Mouse (Mus musculus) heart, postnatal 0 days (tissue): ENCODE data around the gene Nol8. TPM values are rescaled to one million over a fixed set of nuclear protein-coding genes. Genes with fewer than 3 reads are reported as not detected.

Source experiments
- ATAC-seq: fragments of 200-750 bp; cut with Nextera tagmentation; 2 replicates; pipeline ENCODE4 v1.8.0; 2017; ENCODE audit warnings: low read depth, moderate number of reproducible peaks, moderate library complexity; ENCODE audit not compliant: insufficient read depth
- DNase-seq: peaks from one replicate; pipeline ENCODE4 v3.0.0-alpha.2; 2016; ENCODE audit warnings: low spot score
- H3K27ac ChIP-seq: fragments of 300-500 bp; sonication (generic); 2 replicates; pipeline ENCODE4 v1.5.1; 2014; ENCODE audit warnings: low read depth, mild to moderate bottlenecking
- H3K27me3 ChIP-seq: fragments of 300-500 bp; sonication (generic); 2 replicates; pipeline ENCODE4 v1.6.1; 2014; ENCODE audit warnings: low read length, mixed read lengths; ENCODE audit not compliant: control insufficient read depth, insufficient read depth
- H3K36me3 ChIP-seq: fragments of 300-500 bp; sonication (generic); replicated peaks from 2 replicates; pipeline ENCODE4 v1.6.1; 2014; ENCODE audit warnings: low read length, mixed read lengths; ENCODE audit not compliant: control insufficient read depth, insufficient read depth
- H3K4me1 ChIP-seq: fragments of 300-500 bp; sonication (generic); 2 replicates; pipeline ENCODE4 v1.6.1; 2014; ENCODE audit warnings: antibody characterized with exemption; ENCODE audit not compliant: control insufficient read depth, insufficient read depth
- H3K4me2 ChIP-seq: fragments of 300-500 bp; sonication (generic); 2 replicates; pipeline ENCODE4 v1.6.1; 2014; ENCODE audit warnings: low read depth, mild to moderate bottlenecking, low read length, moderate library complexity
- H3K4me3 ChIP-seq: fragments of 300-500 bp; sonication (generic); 2 replicates; pipeline ENCODE4 v1.5.1; 2014; ENCODE audit warnings: low read depth, low read length
- H3K9ac ChIP-seq: fragments of 300-500 bp; sonication (generic); replicated peaks from 2 replicates; pipeline ENCODE4 v1.6.1; 2014; ENCODE audit warnings: low read depth, low read length, mixed read lengths
- H3K9me3 ChIP-seq: fragments of 300-500 bp; sonication (generic); replicated peaks from 2 replicates; pipeline ENCODE4 v1.6.1; 2016; ENCODE audit warnings: low read length; ENCODE audit not compliant: control insufficient read depth
- CTCF ChIP-seq: IDR thresholded peaks from 2 replicates; pipeline ENCODE4 v1.5.1; 2016; ENCODE audit warnings: antibody characterized with exemption, control low read depth, low read depth
- EP300 ChIP-seq: IDR thresholded peaks from 2 replicates; pipeline ENCODE4 v1.6.1; 2016; ENCODE audit warnings: antibody characterized with exemption, low read depth
- WGBS: fragments of 180-500 bp; shearing (Covaris S2); extraction: QIAGEN DNeasy Blood & Tissue Kit; methylation state at CpG from one replicate; pipeline ENCODE4 v1.1.7; 2014; 5-methylcytosine and 5-hydroxymethylcytosine counted together
- polyA plus RNA-seq: library from polyadenylated mRNA; unstranded; fragments of >200 nt; fragmentation: Nextera tagmentation; extraction: Ambion mirVana; gene quantifications from 2 replicates; pipeline ENCODE4 v1.2.1, GENCODE M21; 2015
- total RNA-seq: library from RNA; depleted of rRNA; stranded (reverse); fragments of >200 nt; gene quantifications from 2 replicates; pipeline ENCODE4 v1.2.3, GENCODE M21; 2014; ENCODE audit warnings: low replicate concordance

Nol8 gene
- total and polyA plus RNA-seq, 2 experiments from 2014 or later: 6.0 to 10.9 TPM

GRCm38 (mm10) chr13:49653180-49653541 lies 283 bp downstream of the Nol8 start:
- H3K4me3 ChIP-seq: peak overlapping the region; percentile 69
- H3K9me3 ChIP-seq: no peaks in the 10 kb centered on the region
- H3K36me3 ChIP-seq: peaks cover 14% of the 10 kb centered on the region
- ATAC-seq: peak; percentile 79
- peaks cover 14% of the 10 kb centered on the region for H3K4me1 ChIP-seq
- H3K27me3 ChIP-seq: no peaks in the 10 kb centered on the region
- DNase-seq: no peak
- H3K4me2 ChIP-seq: peak overlapping the region; percentile 74
- H3K9ac ChIP-seq: peak overlapping the region; percentile 44
- peak overlapping the region; percentile 77 for H3K27ac ChIP-seq
- WGBS: under 1% methylated on average over 16 of the region's 16 CpGs
- TF ChIP-seq EP300: peak; percentile 73; the same call in 1 of the 2 replicates
- TF ChIP-seq CTCF: no peak

- ATAC-seq: no peak
- H3K9ac ChIP-seq: no peak overlapping the region
Observed at GRCm38 (mm10) chr13:49677793-49678192, 24.9 kb downstream of the Nol8 start.

GRCm38 (mm10) chr13:49681351-49682232 lies 28.7 kb downstream of the Nol8 start, which contains the start of gene Iars:
TSS of gene Iars (plus strand) at chr13:49682100.
- TF ChIP-seq EP300: peak; percentile 74; the same call in 1 of the 2 replicates
- TF ChIP-seq CTCF: no peak
- 4% methylated on average over 26 of the region's 26 CpGs for WGBS
- Histone ChIP-seq H3K4me2 (peak within 1 kb of the TSS; percentile 72), H3K27ac (peak within 1 kb of the TSS; percentile 73), H3K27me3 (no peaks in the 10 kb centered on the region), H3K4me3 (peak within 1 kb of the TSS; percentile 81), H3K9me3 (no peaks in the 10 kb centered on the region), H3K9ac (peak within 1 kb of the TSS; percentile 76), H3K4me1 (peaks cover 16% of the 10 kb centered on the region; the same call in 1 of the 2 replicates), H3K36me3 (peaks cover 16% of the 10 kb centered on the region)
- ATAC-seq (peak; percentile 100), DNase-seq (peak; percentile 94)

More at GRCm38 (mm10) chr13:49677793-49678192, 24.9 kb downstream of the Nol8 start:
- Histone ChIP-seq H3K4me1 (peaks cover 8% of the 10 kb centered on the region; the same call in 1 of the 2 replicates), H3K27ac (no peak overlapping the region), H3K27me3 (no peaks in the 10 kb centered on the region), H3K4me2 (no peak overlapping the region), H3K9me3 (no peaks in the 10 kb centered on the region), H3K36me3 (peaks cover 49% of the 10 kb centered on the region), H3K4me3 (no peak overlapping the region)
- TF ChIP-seq EP300 (no peak), CTCF (no peak)
- 81% methylated on average over 2 of the region's 2 CpGs for WGBS
- no peak for DNase-seq

- no peaks in the 10 kb centered on the region for H3K27me3 ChIP-seq
- peak overlapping the region; percentile 76 for H3K9ac ChIP-seq
- no peak for TF ChIP-seq CTCF
- no peak for TF ChIP-seq EP300
- H3K4me3 ChIP-seq: peak overlapping the region; percentile 81
- H3K27ac ChIP-seq: peak overlapping the region; percentile 73
- no peaks in the 10 kb centered on the region for H3K9me3 ChIP-seq
- peak overlapping the region; percentile 72 for H3K4me2 ChIP-seq
- H3K4me1 ChIP-seq: peaks cover 16% of the 10 kb centered on the region; the same call in 1 of the 2 replicates
- peaks cover 12% of the 10 kb centered on the region; the same call in 1 of the 2 replicates for H3K36me3 ChIP-seq
- WGBS: under 1% methylated on average over 20 of the region's 20 CpGs
- ATAC-seq (peak; percentile 54), DNase-seq (no peak)
Observed at GRCm38 (mm10) chr13:49682233-49682846, 29.5 kb downstream of the Nol8 start.

- peaks cover 16% of the 10 kb centered on the region; the same call in 1 of the 2 replicates for H3K4me1 ChIP-seq
- H3K4me3 ChIP-seq: no peak overlapping the region
- H3K27ac ChIP-seq: no peak overlapping the region
- no peak for ATAC-seq
- no peak overlapping the region for H3K9ac ChIP-seq
- H3K36me3 ChIP-seq: peaks cover 21% of the 10 kb centered on the region; the same call in 1 of the 2 replicates
- no peaks in the 10 kb centered on the region for H3K27me3 ChIP-seq
- no peak for DNase-seq
- H3K9me3 ChIP-seq: no peaks in the 10 kb centered on the region
- 74% methylated on average over 4 of the region's 4 CpGs for WGBS
- TF ChIP-seq CTCF: no peak
- no peak for TF ChIP-seq EP300
- H3K4me2 ChIP-seq: no peak overlapping the region
Observed at GRCm38 (mm10) chr13:49684266-49684665, 31.4 kb downstream of the Nol8 start.
